Mouse (Mus musculus): ENCODE results near the gene Gpr61. TPM values are rescaled to one million over a fixed set of nuclear protein-coding genes. Genes with fewer than 3 reads are reported as not detected.

The Gpr61 gene
- total RNA-seq (2021) = not detected

- no peak for DNase-seq
- intact Hi-C loops (cut with DNase I) = no loop called here
Measured at GRCm38 (mm10) chr3:108154656-108155055, at the start of gene Gpr61. Gene Gpr61 (minus strand): TSS chr3:108154882.

DNA sequence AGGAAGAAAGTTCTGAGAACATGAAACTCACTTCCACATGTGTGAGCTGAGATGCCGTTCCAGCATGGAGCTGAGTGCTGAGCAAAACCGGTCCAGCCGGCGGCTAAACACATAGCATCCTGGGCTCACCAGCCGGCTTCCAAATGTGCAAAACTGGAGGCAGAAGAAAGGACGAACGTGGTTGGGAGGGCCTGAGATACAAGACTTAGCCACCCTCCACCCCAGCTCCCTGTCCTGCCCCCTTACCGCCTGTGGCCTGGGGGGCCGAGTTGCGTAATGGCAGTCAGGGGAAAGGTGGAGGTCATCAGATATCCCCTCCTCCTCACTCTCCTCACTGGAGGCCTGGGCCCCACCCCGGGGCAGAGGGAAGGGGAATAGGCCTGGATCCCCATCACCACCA lies 49.8 kb upstream of the Gpr61 start:
- intact Hi-C loops (cut with DNase I) = loop anchor here (1.0 to 10.0 kb wide), 3 partner anchors 40 to 350 kb away; partner anchors contain the start of gene Ampd2

DNA sequence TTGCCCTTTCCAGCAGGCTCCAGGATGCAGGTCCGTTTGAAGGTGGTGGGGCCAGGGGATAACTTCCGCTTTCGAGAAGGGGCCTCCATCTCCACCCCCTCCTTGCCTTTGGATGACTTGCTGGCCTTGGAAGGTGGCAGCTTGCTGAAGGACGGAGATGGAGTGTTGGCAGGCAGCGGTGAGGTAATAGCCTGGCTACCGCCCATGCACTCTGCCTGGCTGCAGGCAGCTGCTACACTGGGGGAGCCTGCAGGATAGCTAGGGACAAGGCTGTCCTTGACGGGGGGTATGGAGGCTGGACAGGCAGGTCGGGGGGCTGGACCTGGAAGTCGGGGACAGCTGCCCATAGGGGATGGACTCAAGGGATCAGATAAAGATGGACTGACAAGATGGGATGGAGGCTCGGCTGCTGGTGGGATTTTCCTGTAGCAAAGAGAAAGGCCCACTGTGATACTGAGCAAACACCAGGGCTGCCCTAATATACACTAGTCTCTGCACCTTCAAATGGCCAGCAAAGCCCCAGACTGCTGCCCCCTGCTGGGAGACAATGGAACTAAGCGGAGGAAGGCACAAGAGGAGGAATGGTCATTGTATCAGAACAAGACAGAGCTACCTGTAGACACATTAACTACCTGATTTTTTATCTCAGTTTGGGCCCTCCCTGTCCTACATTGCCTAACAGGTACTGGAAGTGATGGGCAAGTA lies 49.1 kb upstream of the Gpr61 start:
- intact Hi-C loops (cut with DNase I) = loop anchor here (1.0 to 10.0 kb wide), 3 partner anchors 39 to 351 kb away; partner anchors contain the start of gene Ampd2

More for the DNA sequence above, 49.8 kb upstream of the Gpr61 start:
- DNase-seq = no peak

DNA sequence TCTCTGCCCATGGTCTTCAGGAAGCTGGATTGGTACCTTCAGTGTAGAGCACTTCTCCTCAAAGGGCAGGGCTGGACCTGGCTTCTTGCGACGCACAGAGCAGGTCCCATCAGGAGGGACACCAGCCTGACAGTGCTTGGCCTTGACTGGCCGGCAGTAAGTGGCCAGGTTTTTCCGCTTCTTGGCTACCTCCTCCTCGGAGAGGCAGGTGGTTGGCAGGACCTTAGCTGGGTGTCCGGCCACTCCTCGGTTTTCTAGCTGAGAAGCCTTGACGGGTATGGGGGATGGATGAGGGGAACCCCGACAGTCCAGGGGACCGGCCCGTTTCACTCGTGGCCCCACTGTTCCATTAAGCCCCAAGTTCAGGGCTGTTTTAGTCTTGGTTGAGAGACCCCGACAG lies 48.5 kb upstream of the Gpr61 start:
- intact Hi-C loops (cut with DNase I) = loop anchor here (5.0 to 10.0 kb wide), 2 partner anchors 116 to 352 kb away; partner anchors contain the start of gene Ampd2
- DNase-seq = no peak

More for the DNA sequence above, 49.1 kb upstream of the Gpr61 start:
- peak; percentile 81 to 90 for DNase-seq

DNA sequence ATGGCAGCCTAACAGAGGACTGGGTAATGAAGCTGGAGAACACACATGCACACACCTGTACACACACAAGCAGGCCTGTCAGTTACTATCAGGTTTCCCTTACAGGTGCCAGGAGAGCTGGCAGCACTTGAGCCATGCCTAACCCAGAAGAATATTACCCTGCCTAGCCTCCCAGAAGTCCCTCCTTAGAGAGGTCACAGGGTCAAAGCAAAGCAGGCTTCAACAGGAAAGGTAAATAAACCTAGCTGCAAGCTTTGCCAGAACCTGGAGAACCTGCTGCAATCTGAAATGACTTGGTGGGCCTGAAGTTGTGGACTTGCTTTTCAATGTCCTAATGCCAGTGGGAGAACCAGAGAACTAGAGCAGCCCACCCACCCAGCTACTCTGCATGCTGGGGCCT lies 47.8 kb upstream of the Gpr61 start:
- intact Hi-C loops (cut with DNase I) = loop anchor here (5.0 to 10.0 kb wide), 2 partner anchors 115 to 352 kb away; partner anchors contain the start of gene Ampd2
- no peak for DNase-seq

DNA sequence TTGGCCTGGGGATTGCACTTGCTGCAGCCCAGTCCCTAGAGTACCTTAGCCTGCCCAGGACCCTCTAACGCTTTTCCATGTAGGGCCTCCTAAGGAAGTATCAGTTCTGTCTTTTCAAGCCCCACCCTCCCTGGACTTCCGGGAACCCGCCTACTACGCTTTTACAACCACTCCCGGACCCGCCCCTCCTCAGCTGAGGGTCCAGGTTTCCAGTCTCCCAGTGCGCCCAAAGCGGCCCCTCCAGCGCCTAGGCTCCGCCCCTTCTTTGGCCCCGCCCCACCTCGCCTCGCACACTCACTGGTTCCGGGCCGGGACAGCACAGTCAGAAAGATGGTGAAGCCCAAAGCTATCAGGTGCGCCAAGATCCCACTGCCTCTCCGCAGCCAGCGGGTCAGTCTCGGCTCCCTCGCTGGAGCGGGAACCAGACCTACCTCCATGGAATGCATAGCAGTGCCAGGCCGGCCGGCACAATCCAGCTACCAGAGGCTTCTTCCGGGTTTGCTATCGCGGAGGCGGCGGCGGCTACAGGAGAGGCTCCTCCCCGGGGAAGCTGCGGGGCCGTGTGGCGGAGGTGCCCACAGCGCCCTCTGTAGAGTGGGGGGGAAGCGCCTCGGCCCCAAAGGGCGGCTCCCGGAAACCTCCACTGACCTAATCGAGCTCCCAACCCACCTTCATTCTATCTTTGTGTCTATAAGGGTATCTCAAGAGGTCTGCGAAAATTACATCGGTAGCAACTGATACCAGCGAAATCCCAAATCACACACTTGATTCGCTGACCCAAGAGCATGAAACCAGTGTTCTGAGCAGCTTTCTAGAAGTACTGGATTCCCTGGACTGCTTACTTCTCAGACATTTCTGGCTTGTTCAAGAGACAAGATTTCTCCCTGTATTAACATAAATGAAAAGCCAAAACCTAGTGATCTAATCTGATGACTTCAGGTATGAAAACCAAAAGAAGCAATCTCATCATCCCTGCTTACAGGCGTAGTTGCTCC lies 45.9 kb upstream of the Gpr61 start, which contains the start of gene Cyb561d1:
Gene Cyb561d1, minus strand, starts transcription at position 884 of the 995 bp plus-strand sequence.
- intact Hi-C loops (cut with DNase I) = loop anchor here (5.0 to 10.0 kb wide), 2 partner anchors 113 to 354 kb away; partner anchors contain the start of gene Ampd2
- DNase-seq = peak; percentile 95 to 97

DNA sequence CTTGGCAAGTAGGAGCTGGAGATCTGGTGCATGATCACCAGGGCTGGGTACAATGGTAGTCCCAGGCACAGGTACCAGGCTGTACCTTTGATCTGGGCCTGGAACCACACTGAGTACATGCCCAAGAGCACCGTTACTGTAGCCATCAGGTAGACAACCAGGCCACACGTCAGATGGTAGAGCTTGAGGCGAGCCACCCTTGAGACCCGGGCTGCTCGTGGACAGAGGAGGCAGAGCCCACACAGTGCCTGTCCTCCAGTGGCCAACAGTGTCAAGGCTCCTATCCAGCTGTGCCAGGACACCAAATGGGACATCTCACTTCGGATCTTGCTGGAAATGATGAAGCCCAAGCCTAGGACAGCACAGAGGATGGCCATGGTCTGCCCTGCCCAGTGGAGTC lies 44.5 kb upstream of the Gpr61 start:
- intact Hi-C loops (cut with DNase I) = no loop called here
- DNase-seq = no peak

- DNase-seq = no peak
- intact Hi-C loops (cut with DNase I) = no loop called here
Measured at GRCm38 (mm10) chr3:108197066-108197497, 42.4 kb upstream of the Gpr61 start.

- DNase-seq = no peak
- intact Hi-C loops (cut with DNase I) = no loop called here
Measured at GRCm38 (mm10) chr3:108195941-108196590, 41.4 kb upstream of the Gpr61 start.

DNA sequence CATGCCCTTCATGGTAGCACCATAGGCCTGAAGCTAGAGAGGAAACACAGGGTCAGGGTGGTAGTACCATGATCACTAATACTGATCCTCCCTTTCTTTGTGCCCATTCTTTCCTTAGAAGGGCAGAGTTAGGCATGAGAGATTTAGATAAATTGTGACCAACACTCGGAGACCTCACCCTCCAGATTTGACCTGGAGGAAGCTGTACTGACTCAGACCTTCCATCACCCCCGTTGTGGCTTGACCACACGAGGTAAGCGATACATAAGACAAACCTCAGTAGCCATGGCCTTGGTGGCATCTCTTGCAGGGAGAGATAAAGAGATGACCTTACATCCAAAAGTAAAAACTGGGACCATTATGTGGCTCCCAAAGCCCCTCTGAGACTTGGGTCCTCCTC lies 40.6 kb upstream of the Gpr61 start:
- intact Hi-C loops (cut with DNase I) = no loop called here
- DNase-seq = no peak

DNA sequence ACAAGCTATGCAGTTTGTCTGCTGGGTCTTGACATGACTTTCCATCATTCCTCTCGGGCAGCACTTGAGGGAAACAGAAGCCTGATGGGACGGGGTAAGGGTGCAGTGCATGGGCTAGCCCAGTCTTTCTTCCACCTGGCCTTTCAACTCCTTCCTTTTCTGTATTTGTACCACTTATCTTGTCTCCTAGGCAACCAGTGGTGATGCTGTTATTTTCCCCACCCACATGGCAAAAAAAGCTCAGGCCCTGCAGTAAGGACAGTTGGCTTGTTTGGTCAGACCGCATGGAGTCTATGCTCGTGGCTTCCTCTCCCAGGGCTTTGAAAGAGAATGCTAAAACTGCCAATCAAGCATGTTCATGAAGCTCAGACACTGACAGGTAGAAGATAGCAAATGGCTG lies 39.0 kb upstream of the Gpr61 start:
- no peak for DNase-seq
- intact Hi-C loops (cut with DNase I) = no loop called here

DNA sequence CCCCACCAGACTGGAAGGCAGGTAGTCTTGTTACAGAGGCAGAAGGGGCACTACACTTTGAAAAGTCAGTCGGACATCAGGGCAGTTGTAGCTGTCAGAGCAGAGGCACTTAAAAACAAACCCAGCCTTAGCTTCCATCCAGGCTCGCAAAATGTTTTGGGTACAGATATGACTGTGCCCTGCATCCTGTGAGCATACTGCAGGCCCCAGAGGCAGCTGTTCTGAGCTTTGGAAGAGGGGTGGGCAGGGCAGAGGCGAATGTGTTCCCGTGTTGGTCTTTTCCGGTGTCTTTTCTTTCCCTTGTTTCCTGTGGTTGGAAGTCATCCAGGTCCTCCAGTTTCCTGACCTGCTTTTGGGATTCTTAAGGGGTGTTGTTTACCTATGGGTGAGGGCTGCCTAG lies 35.2 kb upstream of the Gpr61 start:
- DNase-seq = no peak
- intact Hi-C loops (cut with DNase I) = no loop called here

DNA sequence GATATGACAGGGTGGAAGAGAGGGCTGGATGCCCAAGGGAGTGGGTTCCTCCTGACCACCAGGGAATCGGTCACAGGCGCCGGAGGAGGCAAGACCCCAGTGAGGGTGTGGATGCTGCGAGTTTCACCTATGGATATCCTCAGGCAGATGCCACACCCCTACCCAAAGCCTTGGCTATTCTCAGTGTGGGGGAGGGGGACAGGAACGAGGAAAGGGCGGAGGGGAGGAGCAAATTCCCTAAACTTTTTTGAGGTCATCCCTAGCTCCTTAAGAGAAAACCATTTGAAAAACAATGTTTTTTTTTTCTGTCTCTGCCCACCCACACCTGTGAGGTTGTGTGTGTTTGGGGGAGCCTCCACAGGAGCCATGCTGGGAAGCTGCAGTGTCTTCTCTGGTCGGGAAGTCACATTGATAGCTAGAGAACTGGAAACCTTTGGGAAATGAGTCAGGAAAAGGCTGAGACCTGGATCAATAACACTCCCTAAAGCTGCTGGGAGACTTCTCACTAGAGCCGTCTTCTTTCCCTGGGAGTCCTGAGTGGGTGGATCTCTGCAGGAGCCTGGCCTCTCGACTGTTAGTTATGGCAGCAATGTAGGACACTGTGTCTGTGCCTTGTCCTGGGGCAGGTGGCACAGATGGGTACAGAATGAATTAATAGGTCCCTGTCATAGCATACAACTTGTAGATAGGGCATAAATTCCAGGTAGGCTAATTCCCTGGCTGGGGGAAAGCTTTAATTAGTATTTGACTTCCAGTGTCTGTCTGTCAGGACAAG lies 34.2 kb upstream of the Gpr61 start:
- no peak for DNase-seq
- intact Hi-C loops (cut with DNase I) = no loop called here

- DNase-seq = no peak
- intact Hi-C loops (cut with DNase I) = no loop called here
Measured at GRCm38 (mm10) chr3:108187111-108187795, 32.6 kb upstream of the Gpr61 start.

DNA sequence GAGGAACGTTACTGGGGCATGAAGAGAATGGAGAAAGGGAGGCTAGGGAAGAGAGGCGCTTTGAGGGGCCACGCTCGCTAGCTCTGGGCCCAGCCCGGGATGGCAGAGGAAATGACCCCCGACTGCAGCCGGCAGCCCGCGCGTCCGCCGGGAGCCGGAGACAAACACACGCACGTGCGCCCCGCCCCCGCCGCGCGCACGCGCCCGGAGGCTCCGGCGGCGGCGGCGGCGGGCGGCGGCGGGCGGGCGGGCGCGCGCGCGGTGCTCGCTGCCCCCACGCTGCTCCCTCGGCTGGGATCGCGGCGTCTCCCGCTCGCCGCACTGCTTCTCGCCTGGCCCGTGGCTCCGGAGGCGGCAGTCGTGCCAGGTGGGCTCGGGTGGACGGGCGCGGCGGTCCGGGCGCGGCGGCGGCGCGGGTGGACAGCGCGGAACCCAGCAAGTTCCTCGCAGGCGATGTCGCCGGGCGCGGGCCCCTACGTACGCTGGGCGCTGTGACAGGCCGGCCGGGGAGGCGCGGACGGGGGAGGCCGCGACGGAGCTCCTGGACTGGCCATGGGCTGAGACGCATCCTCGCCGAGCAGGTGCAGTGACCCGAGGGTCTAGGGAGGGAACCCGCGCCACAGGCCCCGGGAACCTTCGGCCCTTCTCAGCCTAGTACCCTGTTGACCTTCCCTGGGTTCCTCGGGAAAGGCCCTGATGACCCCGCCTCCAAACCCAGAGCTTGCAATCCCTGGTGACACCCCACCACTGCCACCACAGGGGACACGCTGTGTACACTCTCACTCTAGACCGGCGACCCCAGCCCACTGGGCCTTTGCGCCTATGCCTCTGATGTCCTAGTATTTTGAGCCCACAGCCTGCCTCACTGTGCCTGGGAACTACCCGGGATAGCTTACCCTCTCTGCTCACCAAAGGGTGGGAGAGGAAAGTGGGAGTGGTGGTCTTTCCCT lies 31.7 kb upstream of the Gpr61 start, which contains the start of gene Amigo1:
Gene Amigo1, plus strand, starts transcription at position 238 of the 950 bp plus-strand sequence.
- intact Hi-C loops (cut with DNase I) = no loop called here
- DNase-seq = peak; percentile 61 to 72

GRCm38 (mm10) chr3:108185460-108186097 lies 30.9 kb upstream of the Gpr61 start:
- intact Hi-C loops (cut with DNase I) = no loop called here
- DNase-seq = no peak

DNA sequence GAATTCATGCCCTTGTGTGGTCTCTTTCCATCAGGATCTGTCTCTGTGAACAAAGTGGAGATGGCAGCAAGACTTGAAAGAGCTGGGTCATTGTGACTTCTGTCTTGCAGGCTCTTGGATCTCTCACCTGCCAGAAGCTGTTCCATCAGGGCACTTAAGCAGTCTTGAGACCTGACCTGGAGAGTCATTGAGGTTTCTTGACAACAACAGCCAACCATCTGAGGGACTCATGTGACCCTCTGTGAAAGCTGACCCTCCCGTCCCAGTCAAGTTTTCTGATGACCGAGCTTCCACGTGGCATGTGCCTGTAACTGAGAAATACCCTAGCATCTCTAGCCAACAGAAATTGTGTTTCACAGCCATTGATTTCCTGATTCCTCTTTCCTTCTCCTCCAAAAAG lies 30.1 kb upstream of the Gpr61 start:
- DNase-seq = no peak
- intact Hi-C loops (cut with DNase I) = no loop called here
